Mouse (Mus musculus) intestine, postnatal 0 days (tissue): Measurements from ENCODE around the gene Sh2b1. TPM values are rescaled to one million over a fixed set of nuclear protein-coding genes. Genes with fewer than 3 reads are reported as not detected.

Experiments used
- ATAC-seq: fragments of 200-750 bp; cut with Nextera tagmentation; 2 replicates; pipeline ENCODE4 v1.8.0; 2017; ENCODE audit warnings: mild to moderate bottlenecking, moderate TSS enrichment, moderate library complexity
- H3K27ac ChIP-seq: fragments of 300-500 bp; sonication (generic); 2 replicates; pipeline ENCODE4 v1.5.1; 2014; ENCODE audit warnings: mild to moderate bottlenecking, low read depth, low read length, moderate library complexity
- H3K27me3 ChIP-seq: fragments of 300-500 bp; sonication (generic); replicated peaks from 2 replicates; pipeline ENCODE4 v1.6.1; 2014; ENCODE audit warnings: low read length, mixed read lengths; ENCODE audit not compliant: control insufficient read depth, insufficient read depth
- H3K36me3 ChIP-seq: fragments of 300-500 bp; sonication (generic); 2 replicates; pipeline ENCODE4 v1.6.1; 2014; ENCODE audit warnings: mild to moderate bottlenecking, moderate library complexity; ENCODE audit not compliant: control insufficient read depth, insufficient read depth
- H3K4me1 ChIP-seq: fragments of 300-500 bp; sonication (generic); replicated peaks from 2 replicates; pipeline ENCODE4 v1.6.1; 2014; ENCODE audit warnings: antibody characterized with exemption, low read length, mixed read lengths; ENCODE audit not compliant: control insufficient read depth, insufficient read depth
- H3K4me2 ChIP-seq: fragments of 300-500 bp; sonication (generic); replicated peaks from 2 replicates; pipeline ENCODE4 v1.6.1; 2014; ENCODE audit warnings: low read depth, mild to moderate bottlenecking, moderate library complexity
- H3K4me3 ChIP-seq: fragments of 300-500 bp; sonication (generic); 2 replicates; pipeline ENCODE4 v1.5.1; 2014; ENCODE audit warnings: low read depth, low read length
- H3K9ac ChIP-seq: fragments of 300-500 bp; sonication (generic); 2 replicates; pipeline ENCODE4 v1.6.1; 2014; ENCODE audit warnings: mild to moderate bottlenecking, low read depth, low read length
- H3K9me3 ChIP-seq: fragments of 300-500 bp; sonication (generic); 2 replicates; pipeline ENCODE4 v1.6.1; 2016; ENCODE audit warnings: mixed run types; ENCODE audit not compliant: control insufficient read depth
- CTCF ChIP-seq: sonication (generic); IDR thresholded peaks from 2 replicates; pipeline ENCODE4 v1.5.1; 2016; ENCODE audit warnings: low read depth, mild to moderate bottlenecking, control low read depth, antibody characterized with exemption, moderate library complexity
- WGBS: fragments of 180-500 bp; shearing (Covaris S2); extraction: QIAGEN DNeasy Blood & Tissue Kit; methylation state at CpG from one replicate; pipeline ENCODE4 v1.1.7; 2014; 5-methylcytosine and 5-hydroxymethylcytosine counted together
- polyA plus RNA-seq: library from polyadenylated mRNA; unstranded; fragments of >200 nt; fragmentation: Nextera tagmentation; extraction: Ambion mirVana; gene quantifications from 2 replicates; pipeline ENCODE4 v1.2.1, GENCODE M21; 2015

Sh2b1 gene
- polyA plus RNA-seq, 1 experiment from 2014 or later, result 23.8 TPM

DNA sequence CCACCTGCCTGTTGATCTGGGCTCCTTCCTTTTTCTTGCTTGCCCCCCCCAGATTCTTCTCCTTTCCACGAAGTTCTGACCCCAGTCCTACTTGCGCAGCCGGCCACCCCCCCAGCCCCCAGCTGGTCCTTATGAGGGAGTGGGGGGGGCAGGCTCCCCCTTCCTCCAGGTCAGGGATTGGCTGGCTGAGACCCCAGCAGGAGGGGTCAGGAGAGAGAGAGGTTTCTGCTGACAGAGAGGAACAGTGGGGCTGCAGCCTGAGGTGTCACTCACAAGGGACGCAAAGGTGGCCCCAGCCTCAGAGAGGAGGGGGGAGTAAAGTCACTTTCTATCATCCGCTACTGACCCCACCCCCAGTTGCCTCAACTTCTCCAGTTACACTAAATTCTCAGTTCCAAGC lies 12.2 kb downstream of the Sh2b1 start, which contains the start of gene Atp2a1:
Gene Atp2a1 (minus strand): TSS at position 105 of the 400 bp plus-strand sequence.
- TF ChIP-seq CTCF, result no peak
- H3K27me3 ChIP-seq, result no peaks in the 10 kb centered on the region

DNA sequence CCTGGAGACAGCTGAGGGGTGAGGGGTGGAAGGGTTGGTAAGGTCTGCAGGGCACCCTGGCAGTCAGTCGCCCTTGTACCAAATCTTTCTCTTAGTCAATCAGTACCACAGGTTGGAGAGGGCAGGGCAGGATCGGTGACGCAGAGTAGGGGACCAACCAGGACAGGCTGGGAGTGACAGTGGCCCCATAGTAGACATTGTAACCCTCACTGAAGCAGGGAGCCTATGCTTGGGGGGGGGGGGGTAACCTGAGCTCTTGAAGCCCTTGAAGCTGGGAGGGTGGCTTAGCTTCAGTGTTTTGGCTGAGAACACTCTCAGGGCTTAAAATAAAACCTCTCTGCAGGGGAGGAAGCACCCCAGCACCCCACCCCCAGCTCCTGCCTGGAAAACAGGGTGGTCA lies 13.6 kb downstream of the Sh2b1 start:
- H3K9ac ChIP-seq, result no peak overlapping the region
- no peak for ATAC-seq
- no peak for TF ChIP-seq CTCF

More for the DNA sequence above, 12.2 kb downstream of the Sh2b1 start, which contains the start of gene Atp2a1:
- no peak for ATAC-seq
- 47% methylated on average over 4 of the region's 5 CpGs for WGBS
- Histone ChIP-seq H3K4me2 (no peak within 1 kb of the TSS), H3K36me3 (peaks cover 16% of the 10 kb centered on the region), H3K27ac (no peak within 1 kb of the TSS), H3K4me1 (no peaks in the 10 kb centered on the region), H3K4me3 (no peak within 1 kb of the TSS), H3K9ac (no peak within 1 kb of the TSS), H3K9me3 (no peaks in the 10 kb centered on the region)

DNA sequence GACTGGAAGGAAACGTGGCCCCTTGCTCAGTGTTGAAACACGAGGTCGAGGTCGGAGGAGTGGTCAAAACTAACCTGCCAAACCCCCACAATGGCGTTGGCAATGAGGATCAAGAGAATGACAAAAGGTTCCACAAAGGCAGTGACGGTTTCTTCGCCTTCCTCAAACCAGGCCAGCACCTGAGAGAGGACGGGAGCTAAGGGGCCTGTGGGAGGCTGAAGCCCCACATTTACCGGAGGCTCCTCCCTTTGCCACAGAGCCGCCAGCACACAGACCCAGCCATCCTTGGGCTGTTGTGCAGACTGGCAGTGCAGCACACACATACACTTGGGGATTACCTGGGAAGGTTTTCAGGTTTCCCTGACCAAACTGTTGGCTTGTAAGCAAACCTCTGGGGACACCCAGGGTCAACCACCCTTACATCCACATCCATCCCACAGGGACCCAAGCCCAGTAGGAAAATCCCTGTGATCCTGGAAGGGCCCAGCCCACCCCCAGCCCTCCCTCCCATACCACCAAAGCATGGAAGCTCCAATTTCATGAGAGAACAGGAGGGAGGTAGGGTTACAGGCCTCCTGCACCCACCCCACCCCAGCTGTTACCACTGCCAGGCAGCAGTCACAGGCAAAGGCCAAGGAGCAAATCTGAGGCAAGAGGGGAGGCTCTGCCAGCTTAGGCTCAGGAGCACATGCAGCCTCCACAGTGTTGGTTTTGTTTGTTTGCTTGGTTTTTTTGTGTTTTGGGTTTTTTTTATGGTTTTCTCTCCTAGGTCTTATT lies 14.4 kb downstream of the Sh2b1 start:
- ATAC-seq, result no peak
- no peak for TF ChIP-seq CTCF
- no peak overlapping the region for H3K4me3 ChIP-seq
- WGBS, result 58% methylated on average over 10 of the region's 10 CpGs
- no peaks in the 10 kb centered on the region; the same call in 1 of the 2 replicates for H3K36me3 ChIP-seq
- H3K27ac ChIP-seq, result no peak overlapping the region
- no peak overlapping the region for H3K9ac ChIP-seq
- no peaks in the 10 kb centered on the region for H3K9me3 ChIP-seq
- H3K4me1 ChIP-seq, result no peaks in the 10 kb centered on the region
- H3K4me2 ChIP-seq, result no peak overlapping the region
- H3K27me3 ChIP-seq, result no peaks in the 10 kb centered on the region

More for the DNA sequence above, 13.6 kb downstream of the Sh2b1 start:
- H3K27ac ChIP-seq, result no peak overlapping the region
- H3K4me3 ChIP-seq, result no peak overlapping the region
- 49% methylated on average over 3 of the region's 3 CpGs for WGBS
- H3K27me3 ChIP-seq, result no peaks in the 10 kb centered on the region
- H3K36me3 ChIP-seq, result peaks cover 2% of the 10 kb centered on the region
- no peak overlapping the region for H3K4me2 ChIP-seq
- H3K9me3 ChIP-seq, result no peaks in the 10 kb centered on the region
- no peaks in the 10 kb centered on the region for H3K4me1 ChIP-seq

DNA sequence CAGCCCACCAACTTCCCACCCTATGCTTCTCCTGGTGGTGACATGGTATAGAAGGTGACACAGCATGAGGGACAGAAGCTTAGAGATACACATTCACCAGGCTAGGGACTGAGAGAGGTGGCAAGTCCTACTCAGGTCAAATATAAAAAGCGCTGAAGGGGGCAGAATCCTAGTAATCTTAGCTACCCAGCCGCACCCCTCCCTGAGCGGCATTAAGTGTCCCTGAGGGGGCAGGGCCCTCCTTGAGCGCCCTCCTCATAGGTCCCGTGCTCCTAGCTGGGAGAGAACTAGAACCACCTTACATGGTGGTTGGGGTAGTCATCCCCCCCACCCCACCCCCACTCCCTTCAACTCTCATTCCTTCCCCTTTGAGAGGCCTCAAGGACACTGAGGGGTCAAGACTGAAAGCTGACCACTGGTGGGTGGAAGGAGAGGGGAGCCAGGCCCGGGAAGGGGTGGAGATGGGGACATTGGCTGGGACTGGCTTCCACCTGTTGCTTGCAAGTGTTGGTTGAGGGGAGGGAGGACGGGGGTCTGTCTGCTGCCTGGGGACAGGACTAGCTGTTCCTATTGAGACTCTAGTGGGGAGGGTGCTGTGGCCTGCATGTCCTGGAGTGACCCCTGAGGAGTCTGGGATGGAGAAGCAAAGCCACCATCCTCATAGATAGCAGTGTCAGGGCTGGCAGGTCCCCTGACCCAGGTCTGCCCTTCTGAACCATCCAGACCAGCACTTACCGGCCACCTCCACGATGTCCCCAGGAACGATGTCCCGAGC lies 16.2 kb downstream of the Sh2b1 start:
- no peaks in the 10 kb centered on the region for H3K9me3 ChIP-seq
- ATAC-seq, result no peak
- no peaks in the 10 kb centered on the region for H3K27me3 ChIP-seq
- no peaks in the 10 kb centered on the region for H3K4me1 ChIP-seq
- no peak overlapping the region for H3K9ac ChIP-seq
- WGBS, result 77% methylated on average over 11 of the region's 11 CpGs
- 0 out of 2 replicates have a peak overlapping the region, but pooled peaks have one; percentile 13 for H3K4me2 ChIP-seq
- TF ChIP-seq CTCF, result no peak
- H3K36me3 ChIP-seq, result no peaks in the 10 kb centered on the region
- H3K4me3 ChIP-seq, result no peak overlapping the region
- H3K27ac ChIP-seq, result no peak overlapping the region

DNA sequence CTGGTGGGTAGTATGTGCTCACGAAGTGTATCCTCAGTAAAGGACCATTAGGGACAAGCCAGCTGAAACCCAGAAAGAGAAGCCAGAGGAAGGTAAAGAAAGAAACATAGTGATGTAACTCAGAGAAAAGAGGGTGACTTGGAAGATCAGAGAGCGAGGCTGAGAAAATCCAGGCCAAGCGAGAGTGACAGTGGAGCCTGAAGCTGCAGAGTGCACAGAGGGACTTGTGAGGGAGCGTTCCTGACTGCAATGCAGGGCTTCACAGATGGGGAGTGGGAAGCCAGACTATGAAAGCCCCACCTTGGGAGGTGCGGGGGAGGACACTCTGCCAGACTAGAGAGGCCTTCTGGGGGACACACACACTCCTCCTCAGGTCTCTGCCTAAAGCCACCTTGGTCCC lies 17.0 kb downstream of the Sh2b1 start:
- ATAC-seq, result no peak
- Histone ChIP-seq H3K9ac (no peak overlapping the region), H3K4me3 (no peak overlapping the region), H3K27ac (no peak overlapping the region), H3K4me1 (no peaks in the 10 kb centered on the region), H3K36me3 (no peaks in the 10 kb centered on the region), H3K27me3 (no peaks in the 10 kb centered on the region), H3K4me2 (no peak overlapping the region), H3K9me3 (no peaks in the 10 kb centered on the region)
- WGBS, result 82% methylated on average over 4 of the region's 5 CpGs
- TF ChIP-seq CTCF, result no peak
